ENCODE assay signal across 14 mouse cellular contexts in the genomic region with DNA sequence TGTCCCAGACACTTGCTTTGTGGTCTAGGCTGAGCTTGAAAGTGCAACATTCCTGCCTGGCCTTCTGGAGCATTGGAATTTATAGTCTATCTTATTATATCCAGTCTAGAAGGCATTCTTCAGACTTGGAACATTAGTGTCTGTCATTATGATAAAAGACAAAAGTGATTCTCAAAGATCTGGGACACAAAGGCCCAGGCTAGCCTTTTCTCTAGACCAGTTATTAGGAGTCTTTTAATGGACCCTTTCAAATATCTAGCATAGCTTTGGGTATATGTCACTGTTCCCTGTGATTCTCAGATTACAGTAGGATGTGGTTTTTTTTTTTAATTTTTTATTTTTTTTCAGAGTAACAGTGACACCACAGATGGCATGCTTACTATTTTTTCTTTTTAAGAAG.
"Had no signal": no experiment of that assay in that cellular context is flagged by ENCODE, and none has a peak within 500 bp of the region (broad histone marks: within the 10 kb centered on the region; RNA-seq: fewer than 3 reads in every experiment).

No protein-coding gene starts in this region.

- DNase-seq: liver, postnatal 0 days; lung, adult 2 months; lung, postnatal 14 days; lung, postnatal 36 days; right cerebral cortex, postnatal 14 days; thymus, postnatal 14 days; thymus, postnatal 36 days had no signal

- H3K27ac ChIP-seq: lung, embryonic 15.5 days; macrophage; midbrain, embryonic 13.5 days; neural tube, embryonic 12.5 days; stomach, embryonic 15.5 days; stomach, postnatal 0 days had no signal

- ATAC-seq: liver, postnatal 0 days; lung, postnatal 0 days had no signal
